In the genomic region with DNA sequence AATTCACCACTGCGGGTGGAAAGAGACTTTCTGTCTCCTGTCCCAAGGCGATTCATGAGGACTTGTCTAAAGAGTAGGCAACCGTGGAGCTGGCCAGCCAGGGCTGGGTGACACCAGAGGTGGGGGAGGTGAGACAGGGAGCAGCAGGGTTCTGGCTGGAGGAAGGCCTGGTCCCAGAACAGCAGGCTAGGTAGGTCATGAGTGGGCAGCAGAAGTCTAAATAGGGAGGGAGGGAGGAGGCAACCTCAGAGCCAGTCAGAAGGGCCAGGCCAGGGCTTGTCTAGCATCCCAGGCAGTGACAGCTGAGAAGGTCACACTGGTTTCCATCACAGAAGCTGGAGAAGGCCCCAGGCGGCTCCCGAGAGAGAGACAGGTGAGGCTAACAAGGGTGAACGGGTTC, we compare ENCODE assay signal across 18 mouse cellular contexts. TPM values are rescaled to one million over a fixed set of nuclear protein-coding genes. Genes with fewer than 3 reads are reported as not detected.
DNase-seq lines count a peak whose midpoint lies in the region; ATAC-seq and TF ChIP-seq lines count a peak whose summit lies in the region.
"Had no signal": no experiment of that assay in that cellular context is flagged by ENCODE, and none has a peak within 500 bp of the region (broad histone marks: within the 10 kb centered on the region; RNA-seq: fewer than 3 reads in every experiment).

No protein-coding gene starts in this region.

- no peak for DNase-seq in kidney, postnatal 14 days
- peak; percentile 72 to 84 for DNase-seq in cerebellum, adult 2 months
- DNase-seq in gastrocnemius, postnatal 25 days = peak; percentile 85
- DNase-seq in midbrain, postnatal 0 days (ENCODE audit: low spot score) = no peak
- no peak for DNase-seq in testis, postnatal 14 days (ENCODE audit: low spot score)
- no peak for DNase-seq in left cerebral cortex, adult 2 months (ENCODE audit: extremely low spot score in 1 of 2, low spot score in 2 of 2)
- DNase-seq: kidney, adult 2 months; thymus, postnatal 36 days had no signal

- no peaks in the 10 kb centered on the region for H3K9me3 ChIP-seq in kidney, embryonic 14.5 days (ENCODE audit: control insufficient read depth, low read length)
- no peaks in the 10 kb centered on the region for H3K9me3 ChIP-seq in midbrain, postnatal 0 days (ENCODE audit: low read length)

- H3K9ac ChIP-seq in kidney, embryonic 14.5 days (ENCODE audit: low read depth, low read length) = no peak overlapping the region
- no peak overlapping the region for H3K9ac ChIP-seq in midbrain, postnatal 0 days (replicated peaks; ENCODE audit: low read length, poor library complexity, severe bottlenecking)

- ATAC-seq in kidney, embryonic 14.5 days (ENCODE audit: low FRiP score, low TSS enrichment) = 0 out of 2 replicates have a peak, but pooled peaks have one; percentile 17
- no peak for ATAC-seq in midbrain, postnatal 0 days (ENCODE audit: low FRiP score)

- no peak overlapping the region for H3K4me2 ChIP-seq in kidney, embryonic 14.5 days (replicated peaks; ENCODE audit: low read depth, low read length)
- no peak overlapping the region for H3K4me2 ChIP-seq in midbrain, postnatal 0 days (ENCODE audit: low read depth, low read length, poor library complexity, severe bottlenecking)

- WGBS in kidney, embryonic 14.5 days = 33% methylated on average over 6 of the region's 6 CpGs
- 14% methylated on average over 6 of the region's 6 CpGs for WGBS in cerebellum, adult 2 months
- 29% methylated on average over 6 of the region's 6 CpGs for WGBS in midbrain, postnatal 0 days

- no peak for TF ChIP-seq CTCF in cerebellum, adult 2 months (IDR thresholded peaks at IDR 0.05; ENCODE audit: borderline replicate concordance, insufficient read depth, low read depth, low read length)
- no peak for TF ChIP-seq CTCF in midbrain, postnatal 0 days (IDR thresholded peaks at IDR 0.05)
- TF ChIP-seq CTCF in left cerebral cortex, adult 2 months (IDR thresholded peaks at IDR 0.05) = no peak

- peaks cover 9% of the 10 kb centered on the region; the same call in 1 of the 2 replicates for H3K4me1 ChIP-seq in kidney, embryonic 14.5 days (ENCODE audit: control insufficient read depth, insufficient read depth, low read length)
- peaks cover 20% of the 10 kb centered on the region for H3K4me1 ChIP-seq in cerebellum, adult 2 months (ENCODE audit: control insufficient read depth, insufficient read depth, low read length)
- H3K4me1 ChIP-seq in midbrain, postnatal 0 days (ENCODE audit: insufficient read depth, low read length) = peaks cover 12% of the 10 kb centered on the region

- TF ChIP-seq POLR2A in cerebellum, adult 2 months (IDR thresholded peaks at IDR 0.05; ENCODE audit: borderline replicate concordance, insufficient read depth, low read length) = no peak

- H3K4me3 ChIP-seq in kidney, embryonic 14.5 days (ENCODE audit: low read length) = no peak overlapping the region
- no peak overlapping the region for H3K4me3 ChIP-seq in cerebellum, adult 2 months (replicated peaks; ENCODE audit: insufficient read depth, low read depth, low read length)
- H3K4me3 ChIP-seq in midbrain, postnatal 0 days (ENCODE audit: low read depth, low read length) = no peak overlapping the region
- no peak overlapping the region for H3K4me3 ChIP-seq in left cerebral cortex, adult 2 months
- H3K4me3 ChIP-seq: erythroblast, embryonic 14.5 days had no signal

- H3K27ac ChIP-seq in kidney, embryonic 14.5 days (ENCODE audit: low read depth, low read length) = peak overlapping the region; percentile 30; the same call in 1 of the 2 replicates
- H3K27ac ChIP-seq in cerebellum, adult 2 months (ENCODE audit: insufficient read depth, low read length) = peak overlapping the region; percentile 11
- peak overlapping the region; percentile 34; the same call in 1 of the 2 replicates for H3K27ac ChIP-seq in midbrain, postnatal 0 days (ENCODE audit: low read depth, low read length)
- H3K27ac ChIP-seq in left cerebral cortex, adult 2 months = no peak overlapping the region

- no peaks in the 10 kb centered on the region for H3K36me3 ChIP-seq in kidney, embryonic 14.5 days (ENCODE audit: control insufficient read depth, insufficient read depth, low read length)
- no peaks in the 10 kb centered on the region for H3K36me3 ChIP-seq in midbrain, postnatal 0 days (ENCODE audit: insufficient read depth, low read length)

- intact Hi-C loops in left cerebral cortex, adult 2 months (cut with DNase I) = no loop called here

- H3K27me3 ChIP-seq in kidney, embryonic 14.5 days (ENCODE audit: control insufficient read depth, insufficient read depth, low read length) = no peaks in the 10 kb centered on the region
- H3K27me3 ChIP-seq in cerebellum, adult 2 months (ENCODE audit: control insufficient read depth, insufficient read depth, low read length) = no peaks in the 10 kb centered on the region
- H3K27me3 ChIP-seq in midbrain, postnatal 0 days (ENCODE audit: insufficient read depth, low read length) = no peaks in the 10 kb centered on the region
- H3K27me3 ChIP-seq: CH12.LX had no signal

RNA-seq across cellular contexts. Expression of gene Gm11733, which starts 59.0 kb away (rescaled TPM):
- 0.09 TPM in 1 of 2 replicates, not detected in the other for polyA plus RNA-seq in kidney, embryonic 14.5 days (2014; fragmentation: Nextera tagmentation; extraction: Ambion mirVana)
- polyA plus RNA-seq in cerebellum, adult 2 months (2012; rRNA removed) = 0.06 and 0.13 TPM in 2 replicates
- total RNA-seq in gastrocnemius, postnatal 25 days (2021) = not detected
- total RNA-seq in midbrain, postnatal 0 days (2014; rRNA removed) = 0.38 TPM in 1 of 2 replicates, not detected in the other
- 0.07 TPM in 1 of 2 replicates, not detected in the other for polyA plus RNA-seq in midbrain, postnatal 0 days (2015; fragmentation: Nextera tagmentation; extraction: Ambion mirVana)
- under 1 TPM in 1 of 2 experiments, not detected in 1; 0.18 TPM for total RNA-seq in left cerebral cortex, adult 2 months (2021)
- total RNA-seq: adrenal gland, postnatal 4 days; CH12.LX; common myeloid progenitor, adult 5-6 weeks; heart, postnatal 25 days; megakaryocyte, adult 5-6 weeks had no signal
- polyA plus RNA-seq: erythroblast, embryonic 14.5 days; limb, embryonic 11.5 days; liver, embryonic 16.5 days; neural tube, embryonic 11.5 days had no signal

Comparison
In these comparisons a context has a peak if more than half of its experiments do, and no peak if none do; other contexts are left out.
1. DNase-seq: peak in cerebellum, adult 2 months (2 of 2) and gastrocnemius, postnatal 25 days (single experiment); none in kidney, postnatal 14 days (single experiment), midbrain, postnatal 0 days (single experiment), testis, postnatal 14 days (single experiment) and left cerebral cortex, adult 2 months (0 of 2).